Mouse (Mus musculus) kidney, postnatal 4 days (tissue): ENCODE data around the gene Ptpn18.
A peak's percentile ranks its signal among the peaks of the same experiment; 100 is the strongest.

Experiments used
- DNase-seq, 2 experiments: peaks; one replicate each; pipeline ENCODE4 v3.0.0; 2021; ENCODE audit warnings: mixed read lengths in 2 of 2

Gene Ptpn18

GRCm38 (mm10) chr1:34465445-34465844 is 5.9 kb downstream of the Ptpn18 start:
- DNase-seq: no peak

GRCm38 (mm10) chr1:34468051-34468450 is 8.5 kb downstream of the Ptpn18 start:
- DNase-seq: no peak

- DNase-seq: no peak
Measured at GRCm38 (mm10) chr1:34468500-34468899, 8.9 kb downstream of the Ptpn18 start.

- no peak for DNase-seq
Measured at GRCm38 (mm10) chr1:34469801-34470200, 10.2 kb downstream of the Ptpn18 start.

GRCm38 (mm10) chr1:34472427-34473300 is 13.1 kb downstream of the Ptpn18 start:
- DNase-seq: peak; percentile 65 to 67

GRCm38 (mm10) chr1:34478891-34479655 is 19.5 kb downstream of the Ptpn18 start:
- no peak for DNase-seq

- DNase-seq: no peak
Measured at GRCm38 (mm10) chr1:34480801-34481200, 21.2 kb downstream of the Ptpn18 start.

- no peak for DNase-seq
Measured at GRCm38 (mm10) chr1:34481920-34482669, 22.5 kb downstream of the Ptpn18 start.

- DNase-seq: no peak
Measured at GRCm38 (mm10) chr1:34484470-34484869, 24.9 kb downstream of the Ptpn18 start.

- peak; percentile 58 to 72 for DNase-seq
Measured at GRCm38 (mm10) chr1:34485461-34486188, 26.1 kb downstream of the Ptpn18 start.

GRCm38 (mm10) chr1:34487383-34487782 is 27.8 kb downstream of the Ptpn18 start:
- no peak for DNase-seq

GRCm38 (mm10) chr1:34489852-34490541 is 30.4 kb downstream of the Ptpn18 start:
- DNase-seq: no peak

- no peak for DNase-seq
Measured at GRCm38 (mm10) chr1:34491480-34491879, 31.9 kb downstream of the Ptpn18 start.

GRCm38 (mm10) chr1:34502991-34503390 is 43.4 kb downstream of the Ptpn18 start:
- no peak for DNase-seq

- peak in 1 of 2 experiments; percentile 13 for DNase-seq
Measured at GRCm38 (mm10) chr1:34505307-34505706, 45.7 kb downstream of the Ptpn18 start.

- no peak for DNase-seq
Measured at GRCm38 (mm10) chr1:34505970-34506551, 46.5 kb downstream of the Ptpn18 start.

- DNase-seq: no peak
Measured at GRCm38 (mm10) chr1:34507986-34508385, 48.4 kb downstream of the Ptpn18 start.

GRCm38 (mm10) chr1:34510575-34510981 is 51.0 kb downstream of the Ptpn18 start:
- DNase-seq: peak in 1 of 2 experiments; percentile 9

- DNase-seq: peak; percentile 54 to 66
Measured at GRCm38 (mm10) chr1:34511027-34511426, 51.5 kb downstream of the Ptpn18 start.

- no peak for DNase-seq
Measured at GRCm38 (mm10) chr1:34513068-34513467, 53.5 kb downstream of the Ptpn18 start.

GRCm38 (mm10) chr1:34516595-34516994 is 57.0 kb downstream of the Ptpn18 start:
- DNase-seq: peak; percentile 9 to 10
